Mouse (Mus musculus) forebrain, embryonic 14.5 days (tissue): Measurements from ENCODE around the gene 4930502E18Rik. TPM values are rescaled to one million over a fixed set of nuclear protein-coding genes. Genes with fewer than 3 reads are reported as not detected.
"Not testable (repeated sequence)": the region's sequence is repeated elsewhere in the genome, so short reads cannot be mapped to it uniquely, and the experiment has no call there.

Source experiments
- ATAC-seq: fragments of 200-750 bp; cut with Nextera tagmentation; 2 replicates; pipeline ENCODE4 v1.8.0; 2017; ENCODE audit warnings: mild to moderate bottlenecking, moderate library complexity
- DNase-seq: peaks from one replicate; pipeline ENCODE4 v3.0.0-alpha.2; 2015; ENCODE audit warnings: low spot score
- H3K27ac ChIP-seq: fragments of 300-500 bp; sonication (generic); 2 replicates; pipeline ENCODE4 v1.5.1; 2014; ENCODE audit warnings: low read depth, mild to moderate bottlenecking, control low read depth, low read length, moderate library complexity
- H3K27me3 ChIP-seq: fragments of 300-500 bp; sonication (generic); replicated peaks from 2 replicates; pipeline ENCODE4 v1.6.1; 2014; ENCODE audit warnings: low read length, control low read depth, mixed read lengths; ENCODE audit not compliant: control insufficient read depth, insufficient read depth
- H3K36me3 ChIP-seq: fragments of 300-500 bp; sonication (generic); 2 replicates; pipeline ENCODE4 v1.6.1; 2014; ENCODE audit warnings: low read length, control low read depth; ENCODE audit not compliant: control insufficient read depth, insufficient read depth
- H3K4me1 ChIP-seq: fragments of 300-500 bp; sonication (generic); 2 replicates; pipeline ENCODE4 v1.6.1; 2014; ENCODE audit warnings: antibody characterized with exemption, low read length, control low read depth; ENCODE audit not compliant: control insufficient read depth, insufficient read depth
- H3K4me2 ChIP-seq: fragments of 300-500 bp; sonication (generic); 2 replicates; pipeline ENCODE4 v1.6.1; 2014; ENCODE audit warnings: mild to moderate bottlenecking, control low read depth, low read length
- H3K4me3 ChIP-seq: fragments of 300-500 bp; sonication (generic); 2 replicates; pipeline ENCODE4 v1.5.1; 2014; ENCODE audit warnings: low read depth, low read length, control low read depth
- H3K9ac ChIP-seq: fragments of 300-500 bp; sonication (generic); 2 replicates; pipeline ENCODE4 v1.6.1; 2014; ENCODE audit warnings: mild to moderate bottlenecking, low read length, control low read depth, moderate library complexity
- H3K9me3 ChIP-seq: fragments of 300-500 bp; sonication (generic); replicated peaks from 2 replicates; pipeline ENCODE4 v1.6.1; 2016; ENCODE audit warnings: low read length, control low read depth, mixed read lengths; ENCODE audit not compliant: control insufficient read depth
- WGBS: fragments of 180-500 bp; shearing (Covaris S2); extraction: QIAGEN DNeasy Blood & Tissue Kit; methylation state at CpG from one replicate; pipeline ENCODE4 v1.1.7; 2014; 5-methylcytosine and 5-hydroxymethylcytosine counted together
- polyA plus RNA-seq: library from polyadenylated mRNA; unstranded; fragments of >200 nt; fragmentation: Nextera tagmentation; extraction: Ambion mirVana; gene quantifications from 2 replicates; pipeline ENCODE4 v1.2.1, GENCODE M21; 2014

Gene 4930502E18Rik
- 0.24 and 0.25 TPM in 2 replicates for polyA plus RNA-seq

DNA sequence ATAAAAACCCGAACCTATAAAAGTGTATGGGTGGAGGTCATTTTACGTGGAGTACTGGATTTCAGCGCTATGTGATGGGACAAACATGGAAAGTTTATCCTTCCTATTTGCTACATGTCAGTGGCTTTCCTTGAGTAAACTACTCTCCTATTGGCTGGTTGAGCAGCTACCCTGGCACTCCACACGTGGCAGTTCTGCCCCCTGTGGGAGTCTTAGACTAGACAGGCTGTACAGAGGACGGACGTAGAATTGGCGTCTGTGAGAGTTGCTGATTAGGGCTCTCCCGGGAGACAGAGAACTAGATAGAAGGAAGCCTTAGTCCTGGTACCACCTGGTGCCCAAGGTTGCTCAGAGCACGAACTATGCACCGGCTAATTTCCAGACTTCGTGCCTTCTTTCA, at the start of gene 4930502E18Rik:
TSS of gene 4930502E18Rik (plus strand) at position 231 of the 400 bp plus-strand sequence.
- DNase-seq (no peak), ATAC-seq (no peak)
- Histone ChIP-seq H3K4me3 (no peak within 1 kb of the TSS), H3K9me3 (no peaks in the 10 kb centered on the region), H3K27me3 (no peaks in the 10 kb centered on the region), H3K4me2 (no peak within 1 kb of the TSS), H3K27ac (no peak within 1 kb of the TSS), H3K9ac (no peak within 1 kb of the TSS), H3K36me3 (no peaks in the 10 kb centered on the region), H3K4me1 (no peaks in the 10 kb centered on the region)
- WGBS = 83% methylated on average over 11 of the region's 11 CpGs

DNA sequence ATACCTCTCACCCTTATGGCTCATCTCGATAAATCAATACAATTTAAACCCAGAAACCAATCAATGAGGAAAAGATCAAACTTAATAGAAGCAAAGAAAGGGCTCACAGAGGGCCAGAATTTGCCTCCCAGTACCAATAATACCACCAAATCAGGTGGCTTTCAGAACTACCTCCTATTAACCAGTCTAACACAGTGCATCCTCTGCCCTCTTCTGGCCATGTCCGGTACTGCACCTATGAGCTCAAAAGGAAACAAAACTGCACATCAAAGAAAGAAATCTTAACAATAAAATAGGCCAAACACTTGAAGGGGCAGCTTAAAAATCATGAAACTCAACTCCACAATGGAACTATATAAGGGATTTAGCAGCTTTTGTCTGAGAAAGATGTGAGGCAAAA, 47.7 kb upstream of the 4930502E18Rik start:
- not testable (repeated sequence) for H3K27ac ChIP-seq, H3K9ac ChIP-seq, H3K4me1 ChIP-seq, H3K27me3 ChIP-seq, H3K4me2 ChIP-seq, H3K4me3 ChIP-seq, H3K9me3 ChIP-seq, H3K36me3 ChIP-seq, DNase-seq
- 50% methylated on average over 2 of the region's 2 CpGs for WGBS
- peak; percentile 67 for ATAC-seq

DNA sequence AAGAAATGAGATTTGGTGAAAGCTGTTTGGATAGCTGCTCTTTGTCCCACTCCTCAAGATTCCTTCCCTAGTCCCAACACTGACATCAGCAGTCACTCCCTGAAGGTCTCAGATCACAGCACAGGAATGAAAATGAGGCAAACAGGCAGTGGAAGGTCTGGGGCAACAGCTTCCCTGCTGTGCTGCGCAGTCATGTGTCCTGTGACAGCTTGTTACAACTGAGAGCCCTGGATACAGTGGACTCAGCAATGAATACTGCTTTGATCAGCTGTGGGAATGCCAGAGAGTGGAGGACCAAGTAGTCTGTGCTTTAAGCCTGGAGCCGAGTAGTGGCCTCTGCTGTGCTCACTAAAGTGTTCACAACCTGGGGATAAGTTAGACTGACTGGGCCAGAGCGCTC, 42.0 kb upstream of the 4930502E18Rik start:
- not testable (repeated sequence) for DNase-seq, H3K4me2 ChIP-seq, H3K36me3 ChIP-seq, H3K9me3 ChIP-seq, ATAC-seq, H3K4me1 ChIP-seq, H3K27ac ChIP-seq, H3K27me3 ChIP-seq, H3K4me3 ChIP-seq, H3K9ac ChIP-seq
- WGBS = 25% methylated on average over 1 of the region's 3 CpGs

DNA sequence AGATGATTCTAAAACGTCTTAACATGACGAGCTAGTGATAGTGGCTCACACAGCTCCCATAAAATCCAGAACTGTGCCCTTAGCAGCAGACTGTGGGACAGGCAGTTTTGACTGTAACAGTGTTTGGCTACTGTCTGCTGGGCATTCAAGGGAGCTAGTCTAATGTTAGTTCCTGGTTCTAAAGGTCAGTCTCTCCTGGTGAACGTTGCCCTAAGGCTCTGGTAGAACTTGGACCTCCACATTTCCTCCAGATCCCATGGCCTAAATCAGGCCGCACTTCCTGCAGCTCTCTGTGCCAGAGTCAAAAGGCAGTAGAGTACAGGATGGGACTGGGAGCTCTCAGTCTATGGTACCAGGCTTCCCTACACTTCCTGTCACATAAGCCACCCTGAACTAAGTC, 40.0 kb upstream of the 4930502E18Rik start:
- not testable (repeated sequence) for ATAC-seq, H3K9ac ChIP-seq, H3K27ac ChIP-seq, H3K4me3 ChIP-seq, H3K4me1 ChIP-seq, H3K27me3 ChIP-seq, H3K36me3 ChIP-seq, H3K9me3 ChIP-seq, H3K4me2 ChIP-seq, DNase-seq
- 72% methylated on average over 2 of the region's 4 CpGs for WGBS

DNA sequence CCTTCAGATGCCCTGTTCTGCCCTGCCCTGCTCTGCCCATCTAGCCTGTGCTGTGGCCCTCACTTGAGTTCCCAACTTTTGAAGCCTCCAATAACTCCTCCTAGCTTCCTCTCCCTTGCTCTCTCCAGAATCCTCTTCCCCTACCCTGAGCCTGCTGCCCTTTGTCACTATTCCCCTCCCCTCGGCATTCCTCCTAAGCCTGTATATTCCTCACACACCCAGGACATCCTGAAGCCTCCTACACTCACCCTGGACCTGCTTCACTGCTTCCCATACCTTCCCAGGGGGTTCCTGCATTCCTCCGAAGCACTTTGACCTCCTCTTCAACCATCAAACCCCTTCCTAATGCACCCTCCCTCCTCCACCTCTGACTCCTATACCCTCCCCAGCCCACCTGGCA, 32.6 kb upstream of the 4930502E18Rik start:
- H3K4me1 ChIP-seq = no peaks in the 10 kb centered on the region
- DNase-seq = no peak
- H3K9me3 ChIP-seq = no peaks in the 10 kb centered on the region
- WGBS = 51% methylated on average over 2 of the region's 2 CpGs
- no peak for ATAC-seq
- H3K4me3 ChIP-seq = no peak overlapping the region
- H3K4me2 ChIP-seq = no peak overlapping the region
- no peaks in the 10 kb centered on the region for H3K27me3 ChIP-seq
- H3K27ac ChIP-seq = no peak overlapping the region
- no peaks in the 10 kb centered on the region for H3K36me3 ChIP-seq
- H3K9ac ChIP-seq = no peak overlapping the region

DNA sequence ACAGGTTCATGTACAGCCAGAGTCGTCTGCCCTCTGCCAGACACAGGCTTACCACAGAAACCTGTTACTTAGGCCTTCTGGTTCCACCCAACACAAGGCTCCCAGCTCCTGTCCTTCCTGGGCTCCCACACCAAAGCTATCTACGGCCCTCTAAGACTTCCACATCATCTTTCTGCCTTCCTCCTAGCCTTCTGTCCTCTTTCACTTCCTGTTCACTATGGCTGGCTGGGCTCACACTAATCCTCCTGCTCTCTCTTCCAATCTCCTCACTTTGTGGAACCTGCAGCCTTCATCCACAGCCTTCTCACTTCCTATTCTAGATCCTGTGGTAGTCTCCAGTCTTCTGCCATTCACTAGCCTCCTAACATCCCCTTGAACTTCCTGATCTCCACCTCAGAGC, 31.5 kb upstream of the 4930502E18Rik start:
- Histone ChIP-seq H3K9ac (no peak overlapping the region), H3K4me3 (no peak overlapping the region), H3K27ac (no peak overlapping the region), H3K27me3 (no peaks in the 10 kb centered on the region), H3K36me3 (no peaks in the 10 kb centered on the region), H3K4me2 (no peak overlapping the region), H3K4me1 (no peaks in the 10 kb centered on the region), H3K9me3 (no peaks in the 10 kb centered on the region)
- WGBS = 76% methylated on average over 2 of the region's 2 CpGs
- ATAC-seq (no peak), DNase-seq (no peak)

DNA sequence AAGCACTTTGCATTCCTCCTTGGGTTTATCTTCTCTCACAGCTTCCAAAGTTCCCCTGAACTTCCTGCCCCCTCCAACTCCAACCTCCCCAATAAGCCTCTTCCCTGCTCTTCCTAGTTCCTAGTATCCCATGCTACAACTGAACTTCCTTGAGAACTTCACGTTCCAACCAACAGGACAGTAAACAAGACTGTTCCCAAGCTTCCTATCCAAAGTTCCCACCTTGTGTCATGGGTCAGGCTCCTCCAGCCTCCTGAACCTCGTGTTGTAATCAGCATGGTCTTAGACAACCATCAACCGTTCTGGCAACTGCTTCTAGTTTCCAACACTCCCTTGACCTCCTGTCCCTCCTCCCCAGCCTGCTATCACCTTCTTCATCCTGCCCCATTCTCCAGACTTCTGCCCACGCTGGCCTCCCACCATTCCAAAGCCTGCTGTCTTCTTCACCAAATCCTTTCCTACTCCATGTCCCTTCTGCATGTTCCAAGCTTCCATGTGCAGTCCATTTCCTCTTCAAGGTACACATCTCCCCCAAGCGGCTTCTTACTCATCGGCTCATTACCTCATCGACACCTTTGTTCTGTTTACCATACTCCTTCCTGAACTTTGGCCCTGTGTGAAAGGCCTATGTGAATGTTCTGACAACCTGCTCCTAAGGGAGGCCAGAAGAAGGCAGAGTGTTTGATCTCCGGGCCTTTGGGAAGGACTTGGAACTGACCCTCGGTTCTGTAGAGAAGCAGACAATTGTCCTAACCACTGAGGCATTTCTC, 30.4 kb upstream of the 4930502E18Rik start:
- no peaks in the 10 kb centered on the region for H3K4me1 ChIP-seq
- 84% methylated on average over 9 of the region's 9 CpGs for WGBS
- DNase-seq (no peak), ATAC-seq (no peak)
- H3K36me3 ChIP-seq = no peaks in the 10 kb centered on the region
- no peak overlapping the region for H3K4me3 ChIP-seq
- H3K9ac ChIP-seq = no peak overlapping the region
- no peak overlapping the region for H3K4me2 ChIP-seq
- H3K27ac ChIP-seq = no peak overlapping the region
- no peaks in the 10 kb centered on the region for H3K27me3 ChIP-seq
- H3K9me3 ChIP-seq = no peaks in the 10 kb centered on the region

DNA sequence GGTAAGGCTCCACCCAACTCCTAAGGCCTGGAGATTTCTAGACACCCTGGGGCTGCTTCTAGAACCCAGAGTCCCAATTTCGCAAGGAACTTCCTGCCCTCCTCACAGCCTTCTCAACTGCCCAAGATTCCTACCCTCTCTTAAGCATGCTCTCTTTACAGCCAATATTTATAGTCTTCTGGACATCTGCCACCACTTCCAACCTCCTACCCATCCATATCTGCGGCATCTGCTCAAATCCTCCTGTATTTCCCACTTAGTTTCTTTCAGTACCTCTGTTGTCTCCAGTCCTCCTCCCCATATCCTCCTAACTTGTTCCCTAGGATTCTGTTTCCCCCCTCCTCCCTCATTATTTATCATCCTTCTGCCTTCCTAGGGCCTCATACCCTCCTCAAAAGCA, 25.4 kb upstream of the 4930502E18Rik start:
- Histone ChIP-seq H3K4me2 (no peak overlapping the region), H3K36me3 (no peaks in the 10 kb centered on the region), H3K27me3 (no peaks in the 10 kb centered on the region), H3K27ac (no peak overlapping the region), H3K4me3 (no peak overlapping the region), H3K9ac (no peak overlapping the region), H3K4me1 (no peaks in the 10 kb centered on the region), H3K9me3 (no peaks in the 10 kb centered on the region)
- DNase-seq (no peak), ATAC-seq (no peak)
- WGBS = 85% methylated on average over 2 of the region's 2 CpGs

DNA sequence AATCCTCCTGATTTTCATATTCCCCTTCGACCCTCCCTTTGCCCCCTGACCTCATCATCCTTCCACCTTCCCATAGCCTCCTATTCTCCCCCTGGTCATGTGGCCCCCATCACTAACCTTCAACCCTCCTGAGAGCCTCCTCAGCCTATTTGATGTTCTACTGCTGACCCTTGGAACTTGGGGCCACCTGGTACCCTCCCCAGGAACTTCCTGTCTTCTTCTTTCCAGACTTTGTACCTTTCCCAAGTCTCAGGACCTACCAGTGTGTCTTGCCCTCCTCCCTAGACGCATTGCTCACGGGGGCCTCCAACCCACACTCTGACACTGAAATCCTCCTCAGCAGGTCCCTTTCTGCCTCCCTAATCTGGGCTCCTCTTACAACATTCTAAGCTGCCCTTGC, 22.0 kb upstream of the 4930502E18Rik start:
- no peak overlapping the region for H3K27ac ChIP-seq
- H3K36me3 ChIP-seq = no peaks in the 10 kb centered on the region
- no peak for DNase-seq
- no peaks in the 10 kb centered on the region for H3K27me3 ChIP-seq
- H3K4me3 ChIP-seq = no peak overlapping the region
- no peaks in the 10 kb centered on the region for H3K4me1 ChIP-seq
- H3K9ac ChIP-seq = no peak overlapping the region
- WGBS = 80% methylated on average over 3 of the region's 3 CpGs
- no peak for ATAC-seq
- H3K4me2 ChIP-seq = no peak overlapping the region
- H3K9me3 ChIP-seq = no peaks in the 10 kb centered on the region
